ENCODE assay signal across 8 mouse cellular contexts in the genomic region with DNA sequence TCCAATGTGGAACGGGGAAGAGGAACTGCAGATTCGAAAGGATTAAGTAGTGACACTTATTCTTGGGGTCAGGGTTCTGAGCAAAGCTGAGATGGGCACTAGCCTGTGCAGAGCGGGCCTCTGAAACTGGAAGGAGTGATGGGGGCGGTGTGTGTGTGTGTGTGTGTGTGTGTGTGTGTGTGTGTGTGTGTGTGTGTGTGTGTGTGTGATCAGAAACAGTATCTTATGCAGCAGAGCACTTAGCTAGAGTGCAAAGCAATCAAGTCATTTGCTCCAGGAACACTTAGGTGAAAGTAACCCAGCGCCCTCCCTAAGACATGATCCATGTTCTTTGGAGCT. TPM values are rescaled to one million over a fixed set of nuclear protein-coding genes. Genes with fewer than 3 reads are reported as not detected.
DNase-seq lines count a peak whose midpoint lies in the region; ATAC-seq lines count a peak whose summit lies in the region.

No protein-coding gene starts in this region.

- peak; percentile 56 to 58 for DNase-seq in cerebellum, postnatal 25 days
- DNase-seq in cerebellum, adult 8-10 months, result no peak
- DNase-seq in retina, adult 2 months (ENCODE audit: low read depth, low spot score), result peak; percentile 23
- DNase-seq in retina, postnatal 1 day, result no peak
- no peak for DNase-seq in adipocyte (ENCODE audit: low spot score)
- no peak for DNase-seq in frontal cortex, postnatal 14 days (ENCODE audit: low spot score in 2 of 2)

- H3K9ac ChIP-seq in liver, embryonic 16.5 days (ENCODE audit: low read depth, low read length), result peak overlapping the region; percentile 77

- peak overlapping the region; percentile 87 for H3K4me3 ChIP-seq in liver, embryonic 16.5 days (ENCODE audit: low read depth, low read length)

- no peak overlapping the region for H3K27ac ChIP-seq in liver, embryonic 16.5 days (ENCODE audit: low read length)

- no peaks in the 10 kb centered on the region for H3K9me3 ChIP-seq in liver, embryonic 16.5 days (replicated peaks; ENCODE audit: control insufficient read depth, low read length)

- ATAC-seq in granulocyte monocyte progenitor cell, adult 5-6 weeks (replicated peaks; ENCODE audit: poor library complexity, severe bottlenecking), result peak; percentile 3; the same call in 1 of the 2 replicates
- no peak for ATAC-seq in liver, embryonic 16.5 days (ENCODE audit: low read depth)

- H3K36me3 ChIP-seq in liver, embryonic 16.5 days (ENCODE audit: control insufficient read depth, insufficient read depth), result no peaks in the 10 kb centered on the region

- 16% methylated on average over 5 of the region's 5 CpGs for WGBS in liver, embryonic 16.5 days (ENCODE audit: insufficient replicate concordance)

- H3K27me3 ChIP-seq in liver, embryonic 16.5 days (ENCODE audit: control insufficient read depth, insufficient read depth, low read depth, low read length), result no peaks in the 10 kb centered on the region; the same call in 1 of the 2 replicates

- peaks cover 7% of the 10 kb centered on the region; the same call in 1 of the 2 replicates for H3K4me1 ChIP-seq in liver, embryonic 16.5 days (ENCODE audit: control insufficient read depth, low read depth, low read length)

- peak overlapping the region; percentile 92 for H3K4me2 ChIP-seq in liver, embryonic 16.5 days (ENCODE audit: low read depth, low read length)

RNA-seq across cellular contexts. Expression of gene Ppp3ca, which starts 2.0 kb away (rescaled TPM):
- 56.6 and 61.1 TPM in 2 replicates for total RNA-seq in granulocyte monocyte progenitor cell, adult 5-6 weeks (2014; fragmentation: Nextera tagmentation)
- total RNA-seq in granulocyte monocyte progenitor cell, adult 5-6 weeks (2017), result 72.4 and 73.9 TPM in 2 replicates
- polyA plus RNA-seq in liver, embryonic 16.5 days (2015; fragmentation: Nextera tagmentation; extraction: Ambion mirVana), result 8.5 and 10.2 TPM in 2 replicates

Comparison
In these comparisons a context has a peak if more than half of its experiments do, and no peak if none do; other contexts are left out.
1. DNase-seq: peak in cerebellum, postnatal 25 days (2 of 2) and retina, adult 2 months (single experiment); none in cerebellum, adult 8-10 months (single experiment), retina, postnatal 1 day (single experiment), adipocyte (single experiment) and frontal cortex, postnatal 14 days (0 of 2).